8 mouse cellular contexts compared by ENCODE assay signal in the genomic region with DNA sequence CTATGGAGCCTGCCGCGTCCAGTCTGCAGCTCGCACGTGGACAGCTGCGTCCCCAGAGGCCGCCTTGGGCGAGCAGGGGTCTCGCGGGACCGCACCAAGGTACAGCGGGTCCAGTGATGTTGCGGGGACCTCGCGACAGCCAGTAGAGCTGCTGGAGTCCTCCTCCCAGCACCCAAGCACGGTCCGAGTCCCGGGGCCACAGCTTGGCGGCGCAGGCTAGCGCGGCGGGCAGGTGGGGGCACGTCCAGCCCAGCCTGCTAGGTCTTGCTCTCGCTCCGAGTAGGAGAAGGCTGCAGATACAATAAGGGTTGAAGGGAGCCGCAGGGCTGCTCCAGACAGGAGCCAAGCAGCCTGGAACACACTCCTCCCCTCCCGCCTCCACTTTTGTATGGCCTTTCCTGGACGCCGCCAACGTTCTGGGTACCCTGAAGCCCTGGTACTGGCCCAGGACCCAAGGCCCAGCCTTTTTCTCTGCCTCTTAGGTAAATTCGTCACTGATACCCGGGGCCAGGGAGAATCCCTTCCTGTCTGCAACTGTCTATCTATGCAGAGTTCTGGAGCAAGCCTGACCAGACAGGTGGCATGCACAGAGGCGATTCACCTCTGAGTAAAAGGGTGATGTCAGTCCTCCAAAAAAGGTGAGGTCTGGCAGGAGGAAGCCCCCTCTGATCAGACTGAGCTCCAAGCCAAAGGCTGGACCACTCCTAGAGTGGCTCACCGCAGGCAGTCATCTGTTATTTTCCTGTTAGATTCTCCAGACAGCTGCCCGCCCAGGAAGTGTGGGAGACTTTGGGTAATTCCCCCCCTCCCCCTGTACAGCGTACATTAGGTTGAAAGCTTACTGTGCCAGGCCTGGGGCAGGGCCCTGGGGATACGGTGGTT. TPM values are rescaled to one million over a fixed set of nuclear protein-coding genes. Genes with fewer than 3 reads are reported as not detected.
A peak's percentile ranks its signal among the peaks of the same experiment; 100 is the strongest.
DNase-seq lines count a peak whose midpoint lies in the region; ATAC-seq and TF ChIP-seq lines count a peak whose summit lies in the region.

Fermt1 (minus strand) TSS at position 581 of the 882 bp plus-strand sequence.

- H3K27me3 ChIP-seq in embryonic facial prominence, embryonic 11.5 days (ENCODE audit: control insufficient read depth, insufficient read depth, low read length): peaks cover 30% of the 10 kb centered on the region
- peaks cover 18% of the 10 kb centered on the region for H3K27me3 ChIP-seq in intestine, embryonic 15.5 days (replicated peaks)
- peaks cover 31% of the 10 kb centered on the region for H3K27me3 ChIP-seq in liver, embryonic 16.5 days (ENCODE audit: control insufficient read depth, insufficient read depth, low read depth, low read length)
- no peaks in the 10 kb centered on the region; the same call in 1 of the 2 replicates for H3K27me3 ChIP-seq in testis, adult 2 months (ENCODE audit: control insufficient read depth, insufficient read depth, low read length)

- TF ChIP-seq POLR2A in testis, adult 2 months (IDR thresholded peaks at IDR 0.05; ENCODE audit: control insufficient read depth, low read depth, low read length): no peak

- peak; percentile 79 for ATAC-seq in embryonic facial prominence, embryonic 11.5 days (replicated peaks; ENCODE audit: insufficient number of reproducible peaks, low FRiP score, low TSS enrichment, low read depth)
- ATAC-seq in intestine, embryonic 15.5 days: peak; percentile 76
- ATAC-seq in liver, embryonic 16.5 days (ENCODE audit: low read depth): 0 out of 2 replicates have a peak, but pooled peaks have one; percentile 13

- DNase-seq in layer of hippocampus, adult 2 months (ENCODE audit: low spot score in 2 of 2): no peak
- no peak for DNase-seq in layer of hippocampus, postnatal 36 days
- DNase-seq in embryonic facial prominence, embryonic 11.5 days (ENCODE audit: low spot score): peak; percentile 21
- no peak for DNase-seq in left cerebral cortex, postnatal 25 days (ENCODE audit: low spot score in 2 of 2)
- DNase-seq in lung, postnatal 10 days: no peak

- H3K9me3 ChIP-seq in embryonic facial prominence, embryonic 11.5 days (replicated peaks; ENCODE audit: control insufficient read depth, low read length): no peaks in the 10 kb centered on the region
- no peaks in the 10 kb centered on the region for H3K9me3 ChIP-seq in intestine, embryonic 15.5 days
- no peaks in the 10 kb centered on the region for H3K9me3 ChIP-seq in liver, embryonic 16.5 days (replicated peaks; ENCODE audit: control insufficient read depth, low read length)

- peak within 1 kb of the TSS; percentile 57 for H3K4me2 ChIP-seq in embryonic facial prominence, embryonic 11.5 days (ENCODE audit: low read depth, low read length)
- peak within 1 kb of the TSS; percentile 57 for H3K4me2 ChIP-seq in intestine, embryonic 15.5 days (replicated peaks)
- peak within 1 kb of the TSS; percentile 38 for H3K4me2 ChIP-seq in liver, embryonic 16.5 days (ENCODE audit: low read depth, low read length)

- WGBS in embryonic facial prominence, embryonic 11.5 days: 3% methylated on average over 36 of the region's 37 CpGs
- WGBS in intestine, embryonic 15.5 days: 2% methylated on average over 37 of the region's 37 CpGs
- 4% methylated on average over 37 of the region's 37 CpGs for WGBS in liver, embryonic 16.5 days (ENCODE audit: insufficient replicate concordance)

- intact Hi-C loops in left cerebral cortex, postnatal 25 days (cut with DNase I): no loop called here

- no peaks in the 10 kb centered on the region; the same call in 1 of the 2 replicates for H3K4me1 ChIP-seq in embryonic facial prominence, embryonic 11.5 days (ENCODE audit: control insufficient read depth, insufficient read depth, low read length)
- 0 out of 2 replicates have a peak, but pooled peaks cover 7% of the 10 kb centered on the region for H3K4me1 ChIP-seq in intestine, embryonic 15.5 days (replicated peaks)
- H3K4me1 ChIP-seq in liver, embryonic 16.5 days (ENCODE audit: control insufficient read depth, low read depth, low read length): no peaks in the 10 kb centered on the region
- H3K4me1 ChIP-seq in testis, adult 2 months (ENCODE audit: control insufficient read depth, insufficient read depth, low read length): peaks cover 5% of the 10 kb centered on the region; the same call in 1 of the 2 replicates

- TF ChIP-seq CTCF in layer of hippocampus, adult 2 months (conservative IDR thresholded peaks at IDR 0.05): no peak
- no peak for TF ChIP-seq CTCF in testis, adult 2 months (IDR thresholded peaks at IDR 0.05; ENCODE audit: control insufficient read depth, insufficient read depth, insufficient replicate concordance, low read depth, low read length)

- H3K9ac ChIP-seq in embryonic facial prominence, embryonic 11.5 days (replicated peaks; ENCODE audit: low read length): peak within 1 kb of the TSS; percentile 46
- peak within 1 kb of the TSS; percentile 66 for H3K9ac ChIP-seq in intestine, embryonic 15.5 days
- H3K9ac ChIP-seq in liver, embryonic 16.5 days (ENCODE audit: low read depth, low read length): no peak within 1 kb of the TSS

- H3K4me3 ChIP-seq in layer of hippocampus, adult 2 months: peak within 1 kb of the TSS; percentile 33
- H3K4me3 ChIP-seq in embryonic facial prominence, embryonic 11.5 days (ENCODE audit: low read depth, low read length): peak within 1 kb of the TSS; percentile 39
- peak within 1 kb of the TSS; percentile 50 for H3K4me3 ChIP-seq in intestine, embryonic 15.5 days (replicated peaks)
- H3K4me3 ChIP-seq in liver, embryonic 16.5 days (ENCODE audit: low read depth, low read length): no peak within 1 kb of the TSS
- peak within 1 kb of the TSS; percentile 19 for H3K4me3 ChIP-seq in testis, adult 2 months (ENCODE audit: control insufficient read depth, low read depth, low read length)

- no peak within 1 kb of the TSS for H3K27ac ChIP-seq in layer of hippocampus, adult 2 months
- 0 out of 2 replicates have a peak within 1 kb of the TSS, but pooled peaks have one; percentile 47 for H3K27ac ChIP-seq in embryonic facial prominence, embryonic 11.5 days (replicated peaks; ENCODE audit: low read depth, low read length)
- peak within 1 kb of the TSS; percentile 87 for H3K27ac ChIP-seq in intestine, embryonic 15.5 days
- no peak within 1 kb of the TSS for H3K27ac ChIP-seq in liver, embryonic 16.5 days (ENCODE audit: low read length)
- no peak within 1 kb of the TSS for H3K27ac ChIP-seq in testis, adult 2 months (ENCODE audit: control insufficient read depth, insufficient read depth, low read depth, low read length)

- no peaks in the 10 kb centered on the region for H3K36me3 ChIP-seq in embryonic facial prominence, embryonic 11.5 days (replicated peaks; ENCODE audit: control insufficient read depth, insufficient read depth, low read depth, low read length)
- H3K36me3 ChIP-seq in intestine, embryonic 15.5 days: no peaks in the 10 kb centered on the region
- H3K36me3 ChIP-seq in liver, embryonic 16.5 days (ENCODE audit: control insufficient read depth, insufficient read depth): no peaks in the 10 kb centered on the region
- H3K36me3 ChIP-seq in testis, adult 2 months (ENCODE audit: control insufficient read depth, insufficient read depth, low read length): no peaks in the 10 kb centered on the region

RNA-seq across cellular contexts. Expression of gene Fermt1, which starts in this region (rescaled TPM):
- total RNA-seq in layer of hippocampus, adult 2 months (2021): under 1 TPM; 0.44 to 0.54 TPM
- under 1 TPM; 0.27 to 0.48 TPM for total RNA-seq in layer of hippocampus, postnatal 36 days (2021)
- polyA plus RNA-seq in embryonic facial prominence, embryonic 11.5 days (2014; fragmentation: Nextera tagmentation; extraction: Ambion mirVana): 6.6 and 10.8 TPM in 2 replicates
- 45.1 and 46.1 TPM in 2 replicates for polyA plus RNA-seq in intestine, embryonic 15.5 days (2015; fragmentation: Nextera tagmentation; extraction: Ambion mirVana)
- 0.21 TPM in 1 of 2 replicates, not detected in the other for polyA plus RNA-seq in liver, embryonic 16.5 days (2015; fragmentation: Nextera tagmentation; extraction: Ambion mirVana)
- polyA plus RNA-seq in testis, adult 2 months (2012; rRNA removed): 0.08 TPM in 1 of 2 replicates, not detected in the other
- 1 to 10 TPM in 1 of 2 experiments, under 1 TPM in 1; 0.11 to 2.3 TPM for total RNA-seq in left cerebral cortex, postnatal 25 days (2021)

Comparison
In these comparisons a context has a peak if more than half of its experiments do, and no peak if none do; other contexts are left out.
1. Peak in ATAC-seq and H3K4me2 ChIP-seq in liver, embryonic 16.5 days; RNA of the gene not detected or under 1 TPM.
2. H3K27ac ChIP-seq: peak in embryonic facial prominence, embryonic 11.5 days (single experiment) and intestine, embryonic 15.5 days (single experiment); none in layer of hippocampus, adult 2 months (single experiment), liver, embryonic 16.5 days (single experiment) and testis, adult 2 months (single experiment).
3. ATAC-seq: peak in every context shown above with its lines; median percentile 79 in embryonic facial prominence, embryonic 11.5 days; 76 in intestine, embryonic 15.5 days; 13 in liver, embryonic 16.5 days.
4. Peak in every context shown above with its lines, with median percentiles within 50 percentile points of each other: H3K4me2 ChIP-seq.